Comparison of ENCODE assay signal across 12 mouse cellular contexts in genomic region chr3:21961746-21962145, GRCm38 (mm10).
DNase-seq lines count a peak whose midpoint lies in the region; ATAC-seq and TF ChIP-seq lines count a peak whose summit lies in the region.
"Had no signal": no experiment of that assay in that cellular context is flagged by ENCODE, and none has a peak within 500 bp of the region (broad histone marks: within the 10 kb centered on the region; RNA-seq: fewer than 3 reads in every experiment).

No protein-coding gene starts in this region.

- H3K9me3 ChIP-seq in lung, embryonic 15.5 days = no peaks in the 10 kb centered on the region
- H3K9me3 ChIP-seq in liver, embryonic 13.5 days (replicated peaks) = no peaks in the 10 kb centered on the region
- no peaks in the 10 kb centered on the region for H3K9me3 ChIP-seq in stomach, embryonic 15.5 days
- H3K9me3 ChIP-seq: forebrain, embryonic 15.5 days had no signal

- no peaks in the 10 kb centered on the region for H3K27me3 ChIP-seq in lung, embryonic 15.5 days
- no peaks in the 10 kb centered on the region for H3K27me3 ChIP-seq in liver, embryonic 13.5 days
- no peaks in the 10 kb centered on the region for H3K27me3 ChIP-seq in stomach, embryonic 15.5 days (replicated peaks)
- H3K27me3 ChIP-seq: forebrain, embryonic 15.5 days had no signal

- H3K4me2 ChIP-seq in lung, embryonic 15.5 days = no peak overlapping the region
- H3K4me2 ChIP-seq in liver, embryonic 13.5 days = no peak overlapping the region
- H3K4me2 ChIP-seq in stomach, embryonic 15.5 days = no peak overlapping the region
- H3K4me2 ChIP-seq: forebrain, embryonic 15.5 days had no signal

- TF ChIP-seq CTCF in lung, adult 2 months (IDR thresholded peaks at IDR 0.05; ENCODE audit: insufficient read depth, low read length) = no peak

- 77% methylated on average over 5 of the region's 5 CpGs for WGBS in lung, embryonic 15.5 days
- WGBS in lung, adult 2 months = 72% methylated on average over 5 of the region's 5 CpGs
- WGBS in liver, embryonic 13.5 days (ENCODE audit: insufficient replicate concordance) = 49% methylated on average over 5 of the region's 5 CpGs
- WGBS in stomach, embryonic 15.5 days = 73% methylated on average over 5 of the region's 5 CpGs

- H3K4me1 ChIP-seq in lung, embryonic 15.5 days = peaks cover 33% of the 10 kb centered on the region
- peaks cover 30% of the 10 kb centered on the region for H3K4me1 ChIP-seq in lung, adult 2 months (ENCODE audit: control insufficient read depth, insufficient read depth, low read length)
- peaks cover 32% of the 10 kb centered on the region for H3K4me1 ChIP-seq in liver, embryonic 13.5 days (replicated peaks)
- peaks cover 8% of the 10 kb centered on the region; the same call in 1 of the 2 replicates for H3K4me1 ChIP-seq in stomach, embryonic 15.5 days

- TF ChIP-seq POLR2A in lung, adult 2 months (IDR thresholded peaks at IDR 0.05; ENCODE audit: borderline replicate concordance, extremely low read depth, low read depth, low read length) = no peak

- no peak for DNase-seq in lung, adult 2 months
- no peak for DNase-seq in liver, embryonic 13.5 days
- DNase-seq in adrenal gland, postnatal 4 days (ENCODE audit: low spot score in 2 of 2) = no peak
- no peak for DNase-seq in right cerebral cortex, postnatal 10 days (ENCODE audit: low spot score in 2 of 2)
- DNase-seq: cerebellum, postnatal 36 days; heart, postnatal 14 days; kidney, postnatal 10 days; thymus, postnatal 4 days had no signal

- no peak for ATAC-seq in lung, embryonic 15.5 days (ENCODE audit: borderline replicate concordance, extremely low read depth, low FRiP score, low TSS enrichment)
- ATAC-seq in CD4-positive, CD25-positive, alpha-beta regulatory T cell, adult 4 months = peak; percentile 50
- no peak for ATAC-seq in liver, embryonic 13.5 days (ENCODE audit: low read depth)
- no peak for ATAC-seq in stomach, embryonic 15.5 days (ENCODE audit: insufficient read depth, low FRiP score, low read depth)
- ATAC-seq: forebrain, embryonic 15.5 days had no signal

- no peaks in the 10 kb centered on the region for H3K36me3 ChIP-seq in lung, embryonic 15.5 days
- no peaks in the 10 kb centered on the region for H3K36me3 ChIP-seq in liver, embryonic 13.5 days
- no peaks in the 10 kb centered on the region for H3K36me3 ChIP-seq in stomach, embryonic 15.5 days
- H3K36me3 ChIP-seq: forebrain, embryonic 15.5 days had no signal

- no peak overlapping the region for H3K4me3 ChIP-seq in lung, embryonic 15.5 days
- H3K4me3 ChIP-seq in lung, adult 2 months (replicated peaks; ENCODE audit: extremely low read depth, low read depth, low read length) = no peak overlapping the region
- H3K4me3 ChIP-seq in liver, embryonic 13.5 days (replicated peaks) = no peak overlapping the region
- H3K4me3 ChIP-seq in stomach, embryonic 15.5 days (replicated peaks) = no peak overlapping the region
- H3K4me3 ChIP-seq: forebrain, embryonic 15.5 days had no signal

- H3K27ac ChIP-seq in lung, embryonic 15.5 days = peak overlapping the region; percentile 70; the same call in 1 of the 2 replicates
- H3K27ac ChIP-seq in liver, embryonic 13.5 days = 0 out of 2 replicates have a peak overlapping the region, but pooled peaks have one; percentile 4
- H3K27ac ChIP-seq in stomach, embryonic 15.5 days = peak overlapping the region; percentile 16; the same call in 1 of the 2 replicates
- H3K27ac ChIP-seq: forebrain, embryonic 15.5 days had no signal

- H3K9ac ChIP-seq in lung, embryonic 15.5 days = no peak overlapping the region
- H3K9ac ChIP-seq in liver, embryonic 13.5 days = no peak overlapping the region
- H3K9ac ChIP-seq in stomach, embryonic 15.5 days = no peak overlapping the region
- H3K9ac ChIP-seq: forebrain, embryonic 15.5 days had no signal

Comparison
In these comparisons a context has a peak if more than half of its experiments do, and no peak if none do; other contexts are left out.
1. H3K27ac ChIP-seq: peak in every context shown above with its lines; median percentile 70 in lung, embryonic 15.5 days; 16 in stomach, embryonic 15.5 days; 4 in liver, embryonic 13.5 days.